Mouse (Mus musculus) liver, embryonic 14.5 days (tissue): Measurements from ENCODE around the gene Znrf3.

ENCODE experiments used
- CTCF ChIP-seq: IDR thresholded peaks from 2 replicates; pipeline ENCODE4 v1.5.1; 2016; ENCODE audit warnings: antibody characterized with exemption, low read depth, control low read depth
- EP300 ChIP-seq: IDR thresholded peaks from 2 replicates; pipeline ENCODE4 v1.6.1; 2016; ENCODE audit warnings: antibody characterized with exemption, low read depth

DNA sequence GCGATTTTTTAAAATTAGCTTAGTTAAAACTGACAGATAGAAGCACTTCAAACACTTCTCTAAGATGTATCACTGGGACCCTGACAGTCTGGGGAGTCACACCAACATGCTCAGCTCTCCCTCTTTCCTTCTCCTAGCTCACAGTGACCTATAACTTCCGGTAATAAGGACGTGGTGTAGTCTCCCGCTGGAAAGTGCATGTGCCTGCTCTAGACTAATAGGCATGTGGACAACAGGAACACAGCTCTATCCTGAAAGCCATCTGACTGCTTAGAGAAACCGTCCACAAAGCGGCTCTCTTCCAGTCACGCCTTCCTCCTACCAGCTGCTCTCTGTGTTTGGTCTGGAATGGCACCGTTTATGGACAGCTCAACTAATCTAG lies 199.9 kb downstream of the Znrf3 start:
- TF ChIP-seq CTCF (no peak), EP300 (no peak)
